Mouse (Mus musculus): Measurements from ENCODE around the gene Polr2j. TPM values are rescaled to one million over a fixed set of nuclear protein-coding genes. Genes with fewer than 3 reads are reported as not detected.

Gene Polr2j
- polyA plus RNA-seq, 1 experiment from 2014 or later: 214 TPM

DNA sequence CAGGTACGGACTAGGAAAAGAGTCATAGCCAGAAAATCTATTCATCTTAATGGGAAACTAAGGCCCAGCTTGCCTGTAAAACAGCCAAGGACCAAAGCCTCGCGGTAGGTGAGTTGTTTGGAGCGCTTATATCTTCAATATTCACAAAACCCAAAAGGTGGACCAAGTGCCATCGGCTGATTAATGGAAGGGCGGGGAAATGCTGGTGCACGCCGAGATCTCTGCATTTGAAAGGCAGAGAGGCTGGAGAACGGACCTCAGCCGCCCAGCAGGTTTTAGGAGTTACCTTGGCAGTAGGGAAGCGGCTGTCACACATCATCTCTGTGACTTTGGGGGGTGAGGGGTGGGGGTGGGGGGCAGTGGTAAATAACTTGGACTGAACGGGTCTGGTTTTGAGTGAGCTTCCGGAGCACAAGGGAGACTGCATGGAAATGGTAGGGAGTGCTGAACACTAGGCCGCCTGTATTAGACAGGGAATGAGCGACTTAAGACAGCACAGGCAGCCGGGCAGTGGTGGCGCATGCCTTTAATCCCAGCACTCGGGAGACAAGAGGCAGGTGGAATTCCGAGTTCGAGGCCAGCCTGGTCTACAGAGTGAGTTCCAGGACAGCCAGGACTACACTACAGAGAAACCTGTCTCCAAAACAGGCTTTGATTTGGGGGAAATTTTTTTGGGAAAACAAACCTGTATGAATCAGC is 20.0 kb downstream of the Polr2j start:
- peaks cover 12% of the 10 kb centered on the region for H3K36me3 ChIP-seq (ENCODE audit: control insufficient read depth, insufficient read depth)

DNA sequence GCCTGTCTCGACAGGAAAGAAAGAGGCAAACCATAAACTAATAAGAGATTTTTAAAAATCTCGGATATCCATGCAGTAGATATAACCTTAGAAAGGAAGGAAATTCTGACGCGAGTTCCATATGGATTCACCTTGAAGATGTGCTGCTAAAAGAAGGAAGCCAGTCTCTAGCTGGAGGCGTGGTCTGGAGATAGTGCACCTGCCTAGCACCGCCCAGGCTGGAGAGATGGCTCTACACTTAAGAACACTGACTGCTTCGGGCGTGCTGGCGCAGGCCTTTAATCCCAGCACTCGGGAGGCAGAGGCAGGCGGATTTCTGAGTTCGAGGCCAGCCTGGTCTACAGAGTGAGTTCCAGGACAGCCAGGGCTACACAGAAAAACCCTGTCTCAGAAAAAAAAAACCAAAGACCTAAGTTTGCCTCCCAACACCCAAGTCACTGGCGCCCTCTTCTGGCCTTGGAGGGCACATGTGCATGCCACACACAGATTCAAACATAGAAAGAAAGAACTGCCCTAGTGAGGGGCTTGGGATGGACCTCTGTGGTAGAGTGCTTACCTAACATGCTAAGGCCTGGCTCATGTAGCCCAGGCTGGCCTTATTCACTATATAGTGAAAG is 21.3 kb downstream of the Polr2j start:
- no peak for ATAC-seq
- H3K36me3 ChIP-seq (ENCODE audit: control insufficient read depth, insufficient read depth): peaks cover 14% of the 10 kb centered on the region
- H3K27ac ChIP-seq (ENCODE audit: low read length): no peak overlapping the region
- no peak overlapping the region for H3K9ac ChIP-seq (replicated peaks; ENCODE audit: low read depth, low read length)
- WGBS: 82% methylated on average over 13 of the region's 13 CpGs
- H3K4me3 ChIP-seq (replicated peaks; ENCODE audit: low read length): no peak overlapping the region
- H3K27me3 ChIP-seq (replicated peaks; ENCODE audit: control insufficient read depth, insufficient read depth, low read length): no peaks in the 10 kb centered on the region
- H3K4me2 ChIP-seq (ENCODE audit: low read length): no peak overlapping the region
- peaks cover 20% of the 10 kb centered on the region for H3K4me1 ChIP-seq (replicated peaks; ENCODE audit: control insufficient read depth, insufficient read depth, low read length)
- no peaks in the 10 kb centered on the region for H3K9me3 ChIP-seq (ENCODE audit: control insufficient read depth, low read length)

More for the DNA sequence above, 20.0 kb downstream of the Polr2j start:
- Histone ChIP-seq H3K9ac (replicated peaks; ENCODE audit: low read depth, low read length) (peak overlapping the region; percentile 63), H3K27ac (ENCODE audit: low read length) (no peak overlapping the region), H3K4me3 (replicated peaks; ENCODE audit: low read length) (peak overlapping the region; percentile 54), H3K4me2 (ENCODE audit: low read length) (peak overlapping the region; percentile 63), H3K4me1 (replicated peaks; ENCODE audit: control insufficient read depth, insufficient read depth, low read length) (peaks cover 20% of the 10 kb centered on the region), H3K9me3 (ENCODE audit: control insufficient read depth, low read length) (no peaks in the 10 kb centered on the region), H3K27me3 (replicated peaks; ENCODE audit: control insufficient read depth, insufficient read depth, low read length) (no peaks in the 10 kb centered on the region)
- peak; percentile 21; the same call in 1 of the 2 replicates for ATAC-seq
- 6% methylated on average over 20 of the region's 20 CpGs for WGBS

DNA sequence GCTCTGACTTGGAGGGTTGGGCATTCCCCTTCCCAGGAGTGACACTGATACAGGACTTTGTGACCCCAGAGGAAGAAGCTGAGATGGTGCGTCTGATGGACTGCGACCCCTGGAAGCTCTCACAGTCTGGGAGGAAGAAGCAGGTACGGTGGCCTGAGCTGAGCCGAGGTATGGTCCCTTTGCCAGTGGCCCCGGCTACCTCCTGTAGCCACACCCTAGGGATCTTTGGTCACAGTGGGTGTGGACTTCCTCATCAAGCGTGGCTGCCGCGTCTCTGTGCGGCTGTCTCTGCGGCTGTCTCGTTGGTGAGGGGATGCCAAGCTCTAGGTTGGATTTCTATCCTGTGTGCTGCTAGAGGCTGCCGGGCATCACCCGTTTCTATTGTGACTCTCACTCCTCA is 23.0 kb downstream of the Polr2j start:
- 95% methylated on average over 13 of the region's 13 CpGs for WGBS
- ATAC-seq: no peak
- Histone ChIP-seq H3K4me3 (replicated peaks; ENCODE audit: low read length) (no peak overlapping the region), H3K27me3 (replicated peaks; ENCODE audit: control insufficient read depth, insufficient read depth, low read length) (no peaks in the 10 kb centered on the region), H3K36me3 (ENCODE audit: control insufficient read depth, insufficient read depth) (peaks cover 12% of the 10 kb centered on the region), H3K27ac (ENCODE audit: low read length) (no peak overlapping the region), H3K4me2 (ENCODE audit: low read length) (no peak overlapping the region), H3K9ac (replicated peaks; ENCODE audit: low read depth, low read length) (no peak overlapping the region), H3K4me1 (replicated peaks; ENCODE audit: control insufficient read depth, insufficient read depth, low read length) (peaks cover 20% of the 10 kb centered on the region), H3K9me3 (ENCODE audit: control insufficient read depth, low read length) (no peaks in the 10 kb centered on the region)

DNA sequence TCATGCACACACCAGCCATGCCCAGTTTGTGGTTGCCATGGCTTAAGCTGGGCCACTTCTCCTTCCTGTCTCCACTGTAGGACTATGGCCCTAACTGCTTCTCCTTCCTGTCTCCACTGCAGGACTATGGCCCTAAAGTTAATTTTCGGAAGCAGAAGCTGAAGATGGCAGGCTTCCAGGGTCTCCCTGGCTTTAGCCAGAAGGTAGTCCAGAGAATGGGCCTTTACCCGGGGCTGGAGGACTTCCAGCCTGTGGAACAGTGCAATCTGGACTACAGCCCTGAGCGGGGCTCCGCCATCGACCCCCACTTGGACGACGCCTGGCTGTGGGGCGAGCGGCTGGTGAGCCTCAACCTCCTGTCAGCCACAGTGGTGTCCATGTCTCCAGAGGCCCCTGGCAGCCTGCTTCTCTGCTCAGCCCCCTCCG is 23.6 kb downstream of the Polr2j start:
- Histone ChIP-seq H3K27ac (ENCODE audit: low read length) (no peak overlapping the region), H3K4me1 (replicated peaks; ENCODE audit: control insufficient read depth, insufficient read depth, low read length) (peaks cover 13% of the 10 kb centered on the region), H3K4me3 (replicated peaks; ENCODE audit: low read length) (no peak overlapping the region), H3K9ac (replicated peaks; ENCODE audit: low read depth, low read length) (no peak overlapping the region), H3K9me3 (ENCODE audit: control insufficient read depth, low read length) (no peaks in the 10 kb centered on the region), H3K4me2 (ENCODE audit: low read length) (no peak overlapping the region), H3K27me3 (replicated peaks; ENCODE audit: control insufficient read depth, insufficient read depth, low read length) (no peaks in the 10 kb centered on the region), H3K36me3 (ENCODE audit: control insufficient read depth, insufficient read depth) (peaks cover 12% of the 10 kb centered on the region)
- 91% methylated on average over 10 of the region's 10 CpGs for WGBS
- no peak for ATAC-seq

DNA sequence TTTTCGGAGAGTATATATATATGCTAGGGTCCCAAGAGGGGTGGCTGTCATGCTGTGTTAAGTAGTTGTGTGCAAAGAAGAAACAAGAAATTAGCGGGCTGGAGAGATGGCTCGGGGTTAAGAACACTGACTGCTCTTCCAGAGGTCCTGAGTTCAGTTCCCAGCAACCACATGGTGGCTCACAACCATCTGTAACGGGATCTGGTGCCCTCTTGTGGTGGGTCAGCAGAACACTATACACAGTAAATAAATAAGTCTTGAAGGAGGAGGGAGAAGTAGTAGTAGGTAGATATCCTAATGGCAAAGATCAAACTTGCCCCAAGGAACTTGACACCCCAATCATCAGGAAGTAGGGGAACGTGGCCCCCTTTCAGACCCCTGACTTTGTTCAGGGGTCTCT is 26.3 kb downstream of the Polr2j start:
- 87% methylated on average over 5 of the region's 5 CpGs for WGBS
- Histone ChIP-seq H3K9me3 (ENCODE audit: control insufficient read depth, low read length) (no peaks in the 10 kb centered on the region), H3K4me3 (replicated peaks; ENCODE audit: low read length) (no peak overlapping the region), H3K36me3 (ENCODE audit: control insufficient read depth, insufficient read depth) (peaks cover 12% of the 10 kb centered on the region), H3K9ac (replicated peaks; ENCODE audit: low read depth, low read length) (no peak overlapping the region), H3K4me1 (replicated peaks; ENCODE audit: control insufficient read depth, insufficient read depth, low read length) (no peaks in the 10 kb centered on the region), H3K27ac (ENCODE audit: low read length) (no peak overlapping the region), H3K27me3 (replicated peaks; ENCODE audit: control insufficient read depth, insufficient read depth, low read length) (no peaks in the 10 kb centered on the region), H3K4me2 (ENCODE audit: low read length) (no peak overlapping the region)
- no peak for ATAC-seq

DNA sequence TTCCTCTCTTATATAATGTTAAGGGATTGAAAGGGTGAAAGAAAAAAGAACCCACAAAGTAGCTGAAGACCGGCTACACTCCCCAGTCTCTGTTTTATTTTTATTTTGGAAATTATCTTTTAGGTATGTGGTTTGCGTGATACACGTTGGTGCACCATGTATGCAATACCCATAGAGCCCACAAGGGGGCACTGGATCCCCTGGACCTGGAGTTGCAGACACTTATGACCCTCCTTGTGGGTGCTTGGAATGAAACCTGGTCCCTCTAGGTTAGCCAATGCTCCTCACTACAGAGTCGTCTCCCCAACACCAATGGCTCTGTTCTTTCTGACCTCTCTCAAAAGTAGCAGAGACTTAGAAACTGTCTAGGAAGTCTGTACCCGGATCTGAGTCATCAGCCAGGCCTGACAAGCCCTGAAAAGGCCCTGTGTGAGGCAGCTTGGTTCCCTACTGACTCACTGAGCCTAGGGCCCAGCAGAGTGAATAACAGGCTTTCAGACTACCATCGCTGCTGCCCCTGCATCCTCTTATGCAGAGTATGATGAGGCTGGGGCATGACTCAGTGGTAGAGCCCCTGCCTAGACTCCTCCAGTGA is 26.8 kb downstream of the Polr2j start:
- Histone ChIP-seq H3K27me3 (replicated peaks; ENCODE audit: control insufficient read depth, insufficient read depth, low read length) (no peaks in the 10 kb centered on the region), H3K4me3 (replicated peaks; ENCODE audit: low read length) (no peak overlapping the region), H3K4me1 (replicated peaks; ENCODE audit: control insufficient read depth, insufficient read depth, low read length) (no peaks in the 10 kb centered on the region), H3K9ac (replicated peaks; ENCODE audit: low read depth, low read length) (no peak overlapping the region), H3K27ac (ENCODE audit: low read length) (no peak overlapping the region), H3K9me3 (ENCODE audit: control insufficient read depth, low read length) (no peaks in the 10 kb centered on the region), H3K4me2 (ENCODE audit: low read length) (no peak overlapping the region), H3K36me3 (ENCODE audit: control insufficient read depth, insufficient read depth) (peaks cover 12% of the 10 kb centered on the region)
- no peak for ATAC-seq
- 90% methylated on average over 6 of the region's 6 CpGs for WGBS

DNA sequence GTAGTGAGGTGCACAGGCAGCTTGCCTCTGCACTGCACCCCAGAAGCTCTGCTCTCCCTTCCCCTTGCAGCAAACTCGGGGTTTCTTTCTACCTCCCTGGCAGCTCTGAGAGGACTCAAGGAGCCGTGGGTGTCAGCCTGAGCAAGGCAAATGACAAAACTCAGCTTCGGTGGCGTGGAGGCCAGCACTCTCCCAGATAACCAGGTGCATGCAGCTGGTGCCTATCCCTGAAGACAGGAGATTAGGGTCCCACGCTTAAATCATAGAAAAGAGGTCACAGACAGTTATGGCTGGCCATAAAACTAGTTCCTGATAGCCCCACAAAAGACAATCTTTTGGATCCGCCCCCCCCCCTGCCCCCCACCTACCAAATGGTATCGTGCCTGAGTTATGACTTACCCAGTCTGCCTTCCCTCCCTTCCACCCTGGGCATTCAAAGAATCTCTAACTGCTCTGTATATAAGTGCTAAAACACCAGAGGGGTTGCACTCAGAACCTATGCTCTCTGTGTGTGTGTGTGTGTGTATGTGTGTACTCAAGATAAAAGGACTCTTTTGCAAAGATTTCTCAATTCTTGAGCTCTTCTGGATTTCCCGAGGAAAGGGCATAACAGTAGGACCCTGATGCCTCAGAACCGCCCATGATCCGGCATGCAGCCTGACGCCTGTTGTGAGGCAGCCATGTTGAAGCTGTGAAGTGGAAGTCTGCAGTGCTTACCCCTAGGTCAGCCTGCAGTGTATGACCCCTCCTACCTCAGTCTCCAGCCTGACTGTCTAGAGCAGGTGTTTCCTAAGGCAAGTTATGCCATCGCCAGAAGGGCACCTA is 28.4 kb downstream of the Polr2j start:
- H3K4me2 ChIP-seq (ENCODE audit: low read length): no peak overlapping the region
- H3K9ac ChIP-seq (replicated peaks; ENCODE audit: low read depth, low read length): no peak overlapping the region
- no peaks in the 10 kb centered on the region for H3K27me3 ChIP-seq (replicated peaks; ENCODE audit: control insufficient read depth, insufficient read depth, low read length)
- H3K9me3 ChIP-seq (ENCODE audit: control insufficient read depth, low read length): no peaks in the 10 kb centered on the region
- H3K36me3 ChIP-seq (ENCODE audit: control insufficient read depth, insufficient read depth): peaks cover 12% of the 10 kb centered on the region
- no peak overlapping the region for H3K27ac ChIP-seq (ENCODE audit: low read length)
- no peak for ATAC-seq
- 77% methylated on average over 12 of the region's 12 CpGs for WGBS
- H3K4me3 ChIP-seq (replicated peaks; ENCODE audit: low read length): no peak overlapping the region
- no peaks in the 10 kb centered on the region for H3K4me1 ChIP-seq (replicated peaks; ENCODE audit: control insufficient read depth, insufficient read depth, low read length)

DNA sequence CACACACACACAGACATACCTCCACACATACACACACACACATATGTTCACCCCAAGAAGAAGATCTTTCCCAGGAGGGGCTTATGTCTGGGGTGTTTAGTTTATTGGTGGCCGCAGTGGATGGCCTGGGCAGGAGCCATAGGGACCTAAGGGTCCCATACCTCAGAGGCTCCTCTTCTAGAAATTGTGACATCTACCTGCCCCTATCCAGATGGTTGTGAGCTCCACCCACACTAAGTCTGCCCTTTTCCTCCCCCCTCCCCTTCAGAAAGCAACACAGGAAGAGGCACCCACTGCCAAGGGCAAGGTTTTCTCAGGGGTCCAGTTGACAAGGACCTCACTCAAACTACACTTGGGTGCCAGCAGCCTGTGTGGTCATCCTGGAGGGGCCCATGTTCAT is 30.5 kb downstream of the Polr2j start:
- WGBS: 85% methylated on average over 1 of the region's 1 CpGs
- no peaks in the 10 kb centered on the region for H3K4me1 ChIP-seq (replicated peaks; ENCODE audit: control insufficient read depth, insufficient read depth, low read length)
- H3K4me2 ChIP-seq (ENCODE audit: low read length): no peak overlapping the region

DNA sequence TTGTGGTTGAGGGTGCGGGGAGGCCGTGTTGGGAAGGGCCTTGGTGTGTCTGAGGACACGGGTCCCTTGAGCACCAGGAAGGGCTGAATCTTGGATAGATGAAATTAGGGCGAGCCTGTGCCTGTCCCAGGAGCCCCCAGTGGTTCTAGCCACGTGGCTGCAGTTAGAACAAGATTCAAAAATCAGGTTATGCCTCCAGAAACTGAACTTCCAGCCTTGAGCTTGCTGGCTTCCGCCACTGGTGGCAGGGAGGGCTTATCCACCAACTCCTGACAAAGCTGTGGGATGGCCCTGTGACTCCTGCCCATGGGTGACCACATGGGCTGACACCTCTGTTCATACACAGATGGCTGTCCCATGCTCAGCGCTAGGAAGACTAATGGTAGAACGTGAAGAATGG is 31.3 kb downstream of the Polr2j start:
- no peaks in the 10 kb centered on the region for H3K27me3 ChIP-seq (replicated peaks; ENCODE audit: control insufficient read depth, insufficient read depth, low read length)
- no peak overlapping the region for H3K27ac ChIP-seq (ENCODE audit: low read length)
- no peak overlapping the region for H3K4me3 ChIP-seq (replicated peaks; ENCODE audit: low read length)
- H3K9me3 ChIP-seq (ENCODE audit: control insufficient read depth, low read length): no peaks in the 10 kb centered on the region
- no peak for ATAC-seq
- H3K4me1 ChIP-seq (replicated peaks; ENCODE audit: control insufficient read depth, insufficient read depth, low read length): no peaks in the 10 kb centered on the region
- no peak overlapping the region for H3K4me2 ChIP-seq (ENCODE audit: low read length)
- no peaks in the 10 kb centered on the region for H3K36me3 ChIP-seq (ENCODE audit: control insufficient read depth, insufficient read depth)
- 75% methylated on average over 8 of the region's 8 CpGs for WGBS
- no peak overlapping the region for H3K9ac ChIP-seq (replicated peaks; ENCODE audit: low read depth, low read length)

More for the DNA sequence above, 30.5 kb downstream of the Polr2j start:
- Histone ChIP-seq H3K27ac (ENCODE audit: low read length) (no peak overlapping the region), H3K9ac (replicated peaks; ENCODE audit: low read depth, low read length) (no peak overlapping the region), H3K4me3 (replicated peaks; ENCODE audit: low read length) (no peak overlapping the region), H3K9me3 (ENCODE audit: control insufficient read depth, low read length) (no peaks in the 10 kb centered on the region), H3K36me3 (ENCODE audit: control insufficient read depth, insufficient read depth) (no peaks in the 10 kb centered on the region), H3K27me3 (replicated peaks; ENCODE audit: control insufficient read depth, insufficient read depth, low read length) (no peaks in the 10 kb centered on the region)
- ATAC-seq: no peak

All from forebrain, embryonic 16.5 days (tissue).